Mouse (Mus musculus): Measurements from ENCODE around the gene Fam241b. TPM values are rescaled to one million over a fixed set of nuclear protein-coding genes. Genes with fewer than 3 reads are reported as not detected.

The Fam241b gene
- 3.8 and 9.8 TPM in 2 replicates for polyA plus RNA-seq (2014; fragmentation: Nextera tagmentation; extraction: Ambion mirVana)

GRCm38 (mm10) chr10:62143820-62144219 lies at the start of gene Fam241b:
Gene Fam241b (minus strand): TSS chr10:62143920.
- H3K27me3 ChIP-seq (ENCODE audit: control insufficient read depth, insufficient read depth, low read length), result no peaks in the 10 kb centered on the region
- no peak within 1 kb of the TSS for H3K4me3 ChIP-seq (ENCODE audit: low read length)
- whole genome bisulfite sequencing, result 54% methylated on average over 8 of the region's 8 CpGs
- H3K9ac ChIP-seq (ENCODE audit: low read depth, low read length), result no peak within 1 kb of the TSS
- no peak within 1 kb of the TSS for H3K27ac ChIP-seq (ENCODE audit: low read depth, low read length)
- H3K4me2 ChIP-seq (replicated peaks; ENCODE audit: low read depth, low read length), result no peak within 1 kb of the TSS
- no peaks in the 10 kb centered on the region for H3K9me3 ChIP-seq (ENCODE audit: control insufficient read depth, low read length)
- no peaks in the 10 kb centered on the region for H3K36me3 ChIP-seq (ENCODE audit: control insufficient read depth, insufficient read depth, low read length)
- no peak for ATAC-seq (ENCODE audit: low FRiP score, low TSS enrichment)
- H3K4me1 ChIP-seq (ENCODE audit: control insufficient read depth, insufficient read depth, low read length), result no peaks in the 10 kb centered on the region

GRCm38 (mm10) chr10:62192701-62193157 lies 49.0 kb upstream of the Fam241b start:
- Histone ChIP-seq H3K4me1 (ENCODE audit: control insufficient read depth, insufficient read depth, low read length) (peaks cover 19% of the 10 kb centered on the region; the same call in 1 of the 2 replicates), H3K27ac (ENCODE audit: low read depth, low read length) (no peak overlapping the region; the same call in 1 of the 2 replicates), H3K4me3 (ENCODE audit: low read length) (no peak overlapping the region), H3K27me3 (ENCODE audit: control insufficient read depth, insufficient read depth, low read length) (no peaks in the 10 kb centered on the region), H3K9me3 (ENCODE audit: control insufficient read depth, low read length) (no peaks in the 10 kb centered on the region), H3K4me2 (replicated peaks; ENCODE audit: low read depth, low read length) (no peak overlapping the region), H3K9ac (ENCODE audit: low read depth, low read length) (no peak overlapping the region), H3K36me3 (ENCODE audit: control insufficient read depth, insufficient read depth, low read length) (no peaks in the 10 kb centered on the region)
- 45% methylated on average over 9 of the region's 9 CpGs for WGBS
- peak; percentile 18; the same call in 1 of the 2 replicates for ATAC-seq (ENCODE audit: low FRiP score, low TSS enrichment)

GRCm38 (mm10) chr10:62190821-62191220 lies 47.1 kb upstream of the Fam241b start:
- Histone ChIP-seq H3K4me3 (ENCODE audit: low read length) (no peak overlapping the region), H3K9ac (ENCODE audit: low read depth, low read length) (no peak overlapping the region), H3K27ac (ENCODE audit: low read depth, low read length) (no peak overlapping the region), H3K27me3 (ENCODE audit: control insufficient read depth, insufficient read depth, low read length) (no peaks in the 10 kb centered on the region), H3K9me3 (ENCODE audit: control insufficient read depth, low read length) (no peaks in the 10 kb centered on the region), H3K4me2 (replicated peaks; ENCODE audit: low read depth, low read length) (no peak overlapping the region), H3K4me1 (ENCODE audit: control insufficient read depth, insufficient read depth, low read length) (peaks cover 19% of the 10 kb centered on the region; the same call in 1 of the 2 replicates), H3K36me3 (ENCODE audit: control insufficient read depth, insufficient read depth, low read length) (no peaks in the 10 kb centered on the region)
- ATAC-seq (ENCODE audit: low FRiP score, low TSS enrichment), result no peak
- 87% methylated on average over 7 of the region's 7 CpGs for WGBS

GRCm38 (mm10) chr10:62189910-62190309 lies 46.2 kb upstream of the Fam241b start:
- no peak overlapping the region for H3K27ac ChIP-seq (ENCODE audit: low read depth, low read length)
- no peaks in the 10 kb centered on the region for H3K36me3 ChIP-seq (ENCODE audit: control insufficient read depth, insufficient read depth, low read length)
- ATAC-seq (ENCODE audit: low FRiP score, low TSS enrichment), result peak; percentile 44; the same call in 1 of the 2 replicates
- H3K4me1 ChIP-seq (ENCODE audit: control insufficient read depth, insufficient read depth, low read length), result peaks cover 14% of the 10 kb centered on the region; the same call in 1 of the 2 replicates
- H3K27me3 ChIP-seq (ENCODE audit: control insufficient read depth, insufficient read depth, low read length), result no peaks in the 10 kb centered on the region
- no peaks in the 10 kb centered on the region for H3K9me3 ChIP-seq (ENCODE audit: control insufficient read depth, low read length)
- WGBS, result 68% methylated on average over 4 of the region's 4 CpGs
- no peak overlapping the region for H3K4me2 ChIP-seq (replicated peaks; ENCODE audit: low read depth, low read length)
- H3K4me3 ChIP-seq (ENCODE audit: low read length), result no peak overlapping the region
- H3K9ac ChIP-seq (ENCODE audit: low read depth, low read length), result no peak overlapping the region

GRCm38 (mm10) chr10:62189303-62189702 lies 45.6 kb upstream of the Fam241b start:
- no peaks in the 10 kb centered on the region for H3K36me3 ChIP-seq (ENCODE audit: control insufficient read depth, insufficient read depth, low read length)
- no peak overlapping the region for H3K9ac ChIP-seq (ENCODE audit: low read depth, low read length)
- 66% methylated on average over 3 of the region's 3 CpGs for WGBS
- no peaks in the 10 kb centered on the region for H3K9me3 ChIP-seq (ENCODE audit: control insufficient read depth, low read length)
- H3K4me3 ChIP-seq (ENCODE audit: low read length), result no peak overlapping the region
- H3K27me3 ChIP-seq (ENCODE audit: control insufficient read depth, insufficient read depth, low read length), result no peaks in the 10 kb centered on the region
- no peak overlapping the region for H3K4me2 ChIP-seq (replicated peaks; ENCODE audit: low read depth, low read length)
- H3K27ac ChIP-seq (ENCODE audit: low read depth, low read length), result peak overlapping the region; percentile 48; the same call in 1 of the 2 replicates
- H3K4me1 ChIP-seq (ENCODE audit: control insufficient read depth, insufficient read depth, low read length), result peaks cover 14% of the 10 kb centered on the region; the same call in 1 of the 2 replicates
- no peak for ATAC-seq (ENCODE audit: low FRiP score, low TSS enrichment)

- Histone ChIP-seq H3K4me3 (ENCODE audit: low read length) (no peak overlapping the region), H3K4me1 (ENCODE audit: control insufficient read depth, insufficient read depth, low read length) (0 out of 2 replicates have a peak, but pooled peaks cover 3% of the 10 kb centered on the region), H3K4me2 (replicated peaks; ENCODE audit: low read depth, low read length) (no peak overlapping the region), H3K27ac (ENCODE audit: low read depth, low read length) (no peak overlapping the region), H3K9ac (ENCODE audit: low read depth, low read length) (no peak overlapping the region), H3K36me3 (ENCODE audit: control insufficient read depth, insufficient read depth, low read length) (no peaks in the 10 kb centered on the region), H3K27me3 (ENCODE audit: control insufficient read depth, insufficient read depth, low read length) (peaks cover 4% of the 10 kb centered on the region; the same call in 1 of the 2 replicates), H3K9me3 (ENCODE audit: control insufficient read depth, low read length) (no peaks in the 10 kb centered on the region)
- 21% methylated on average over 7 of the region's 7 CpGs for WGBS
- ATAC-seq (ENCODE audit: low FRiP score, low TSS enrichment), result peak; percentile 38; the same call in 1 of the 2 replicates
Measured at GRCm38 (mm10) chr10:62186882-62187281, 43.2 kb upstream of the Fam241b start.

- Histone ChIP-seq H3K27ac (ENCODE audit: low read depth, low read length) (no peak overlapping the region), H3K4me3 (ENCODE audit: low read length) (no peak overlapping the region), H3K9me3 (ENCODE audit: control insufficient read depth, low read length) (no peaks in the 10 kb centered on the region), H3K4me1 (ENCODE audit: control insufficient read depth, insufficient read depth, low read length) (no peaks in the 10 kb centered on the region), H3K36me3 (ENCODE audit: control insufficient read depth, insufficient read depth, low read length) (no peaks in the 10 kb centered on the region), H3K4me2 (replicated peaks; ENCODE audit: low read depth, low read length) (no peak overlapping the region), H3K27me3 (ENCODE audit: control insufficient read depth, insufficient read depth, low read length) (peaks cover 4% of the 10 kb centered on the region; the same call in 1 of the 2 replicates), H3K9ac (ENCODE audit: low read depth, low read length) (no peak overlapping the region)
- WGBS, result 1% methylated on average over 10 of the region's 10 CpGs
- peak; percentile 58 for ATAC-seq (ENCODE audit: low FRiP score, low TSS enrichment)
Measured at GRCm38 (mm10) chr10:62183053-62183452, 39.3 kb upstream of the Fam241b start.

- Histone ChIP-seq H3K9me3 (ENCODE audit: control insufficient read depth, low read length) (no peaks in the 10 kb centered on the region), H3K9ac (ENCODE audit: low read depth, low read length) (no peak overlapping the region), H3K27me3 (ENCODE audit: control insufficient read depth, insufficient read depth, low read length) (peaks cover 4% of the 10 kb centered on the region; the same call in 1 of the 2 replicates), H3K27ac (ENCODE audit: low read depth, low read length) (no peak overlapping the region), H3K4me3 (ENCODE audit: low read length) (no peak overlapping the region), H3K36me3 (ENCODE audit: control insufficient read depth, insufficient read depth, low read length) (no peaks in the 10 kb centered on the region), H3K4me2 (replicated peaks; ENCODE audit: low read depth, low read length) (no peak overlapping the region), H3K4me1 (ENCODE audit: control insufficient read depth, insufficient read depth, low read length) (no peaks in the 10 kb centered on the region)
- WGBS, result 73% methylated on average over 6 of the region's 6 CpGs
- 0 out of 2 replicates have a peak, but pooled peaks have one; percentile 2 for ATAC-seq (ENCODE audit: low FRiP score, low TSS enrichment)
Measured at GRCm38 (mm10) chr10:62182471-62183014, 38.8 kb upstream of the Fam241b start.

- 51% methylated on average over 3 of the region's 3 CpGs for WGBS
- H3K9me3 ChIP-seq (ENCODE audit: control insufficient read depth, low read length), result no peaks in the 10 kb centered on the region
- H3K4me2 ChIP-seq (replicated peaks; ENCODE audit: low read depth, low read length), result no peak overlapping the region
- peaks cover 4% of the 10 kb centered on the region; the same call in 1 of the 2 replicates for H3K27me3 ChIP-seq (ENCODE audit: control insufficient read depth, insufficient read depth, low read length)
- H3K27ac ChIP-seq (ENCODE audit: low read depth, low read length), result no peak overlapping the region
- no peaks in the 10 kb centered on the region for H3K4me1 ChIP-seq (ENCODE audit: control insufficient read depth, insufficient read depth, low read length)
- no peak for ATAC-seq (ENCODE audit: low FRiP score, low TSS enrichment)
- H3K4me3 ChIP-seq (ENCODE audit: low read length), result no peak overlapping the region
- H3K36me3 ChIP-seq (ENCODE audit: control insufficient read depth, insufficient read depth, low read length), result no peaks in the 10 kb centered on the region
- H3K9ac ChIP-seq (ENCODE audit: low read depth, low read length), result no peak overlapping the region
Measured at GRCm38 (mm10) chr10:62181701-62182100, 38.0 kb upstream of the Fam241b start.

All from kidney, embryonic 14.5 days (tissue).